Mouse (Mus musculus) ZHBTc4 (cell line): ENCODE results near the gene Nmt2.

Source experiments
- DNase-seq: peaks from one replicate; pipeline ENCODE4 v3.0.0-alpha.2; 2011; ENCODE audit warnings: low read depth, low spot score

The Nmt2 gene

DNA sequence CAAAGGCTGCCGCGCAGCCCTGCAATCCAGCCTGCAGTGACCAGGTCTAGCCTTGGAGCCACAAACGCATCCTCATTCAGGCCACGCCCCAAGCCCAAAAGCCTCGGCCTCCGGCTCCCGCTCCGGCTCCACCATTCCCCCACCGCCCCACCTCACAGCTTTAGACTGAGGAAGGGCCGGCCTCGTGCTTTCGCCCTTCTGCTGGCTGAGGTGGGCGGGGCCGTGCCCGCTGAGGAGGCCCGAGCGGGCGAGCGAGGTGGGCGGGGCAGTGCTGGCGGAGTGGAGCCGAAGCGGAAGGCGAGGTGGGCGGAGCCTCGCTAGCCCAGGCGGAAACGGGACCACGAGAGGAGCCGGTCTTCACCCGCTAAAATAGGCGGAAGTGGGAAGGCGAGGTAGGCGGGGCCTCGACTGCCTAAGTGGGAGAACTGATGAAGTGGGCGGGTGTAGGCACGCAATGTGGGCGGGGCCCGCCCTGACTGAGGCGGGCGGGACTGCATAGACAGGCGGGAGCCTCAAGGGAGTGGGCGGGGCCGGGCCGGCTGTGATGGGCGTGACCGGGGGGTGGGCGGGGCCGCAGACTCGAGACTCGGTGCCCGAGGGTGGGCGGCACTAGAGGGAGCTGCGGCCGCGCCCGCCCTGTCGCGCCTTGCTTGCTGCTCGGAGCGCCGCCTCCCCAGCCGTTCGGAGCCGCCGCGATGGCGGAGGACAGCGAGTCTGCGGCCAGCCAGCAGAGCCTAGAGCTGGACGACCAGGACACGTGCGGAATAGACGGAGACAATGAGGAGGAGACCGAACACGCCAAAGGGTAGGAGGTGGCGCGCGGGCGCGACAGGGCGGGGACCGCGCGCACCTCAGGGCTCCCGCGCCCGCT, at the start of gene Nmt2:
Nmt2 (plus strand) TSS at position 611 of the 871 bp plus-strand sequence.
- DNase-seq: peak; percentile 100

GRCm38 (mm10) chr2:3239255-3239654, 44.8 kb upstream of the Nmt2 start:
- no peak for DNase-seq

- no peak for DNase-seq
Measured at GRCm38 (mm10) chr2:3244251-3244650, 39.8 kb upstream of the Nmt2 start.

DNA sequence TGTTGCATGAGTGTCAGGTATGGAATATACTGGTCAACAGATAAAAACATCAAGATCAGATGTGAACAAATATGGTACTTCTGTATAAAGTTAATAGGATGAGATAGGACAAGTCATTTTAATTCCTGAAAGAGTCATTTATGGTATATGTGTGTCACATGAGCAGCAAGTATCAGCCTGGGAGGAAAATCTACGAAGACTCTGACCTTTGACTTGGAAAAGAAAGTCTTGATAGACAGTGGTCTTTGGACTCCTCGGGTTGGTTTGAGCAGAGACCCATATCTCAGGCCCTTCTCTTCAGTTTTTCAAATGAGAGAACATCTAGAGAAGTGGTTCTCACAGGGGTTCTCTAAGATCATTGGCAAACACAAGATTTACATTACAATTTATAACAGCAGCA, 32.7 kb upstream of the Nmt2 start:
- no peak for DNase-seq

DNA sequence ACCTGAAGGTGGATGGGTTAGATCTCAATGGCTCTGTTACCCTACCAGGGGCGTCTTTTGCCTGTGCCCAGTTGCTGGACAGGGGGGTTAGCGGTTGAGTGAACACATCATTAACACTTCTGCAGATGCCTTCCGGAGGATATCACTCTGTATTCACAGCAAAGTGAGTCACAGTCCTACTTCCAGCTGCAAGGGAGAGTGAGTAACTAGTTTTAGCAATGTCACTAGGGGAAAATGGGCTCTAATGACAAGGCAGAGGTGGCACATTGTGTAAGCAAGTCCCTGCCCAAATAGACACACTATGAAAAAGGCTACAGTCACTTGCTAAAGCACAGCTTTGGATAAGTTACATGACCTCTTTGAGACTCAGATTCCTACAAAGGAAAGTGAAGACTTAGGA, 17.5 kb upstream of the Nmt2 start:
- no peak for DNase-seq

DNA sequence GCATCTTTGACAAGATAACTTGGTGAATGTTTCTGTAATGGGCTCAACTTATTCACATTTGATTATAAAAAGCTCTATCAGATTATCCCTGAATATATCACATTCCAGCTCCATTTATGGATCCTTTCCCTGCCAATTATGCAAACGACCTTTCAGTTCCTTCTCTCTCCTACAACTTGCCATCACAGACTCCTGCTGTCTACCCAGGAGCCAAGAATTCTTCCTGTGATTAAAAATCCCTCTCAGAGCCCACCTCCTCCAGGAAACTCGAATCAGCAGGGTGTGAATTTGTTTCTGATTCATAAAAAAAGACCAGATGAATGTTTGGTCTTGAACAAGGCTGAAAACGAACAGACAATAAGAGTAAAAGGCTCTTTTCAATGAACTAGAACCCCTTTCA, 16.1 kb upstream of the Nmt2 start:
- DNase-seq: no peak

- DNase-seq: no peak
Measured at GRCm38 (mm10) chr2:3273349-3273748, 10.7 kb upstream of the Nmt2 start.

- DNase-seq: no peak
Measured at GRCm38 (mm10) chr2:3276106-3276505, 7.9 kb upstream of the Nmt2 start.

DNA sequence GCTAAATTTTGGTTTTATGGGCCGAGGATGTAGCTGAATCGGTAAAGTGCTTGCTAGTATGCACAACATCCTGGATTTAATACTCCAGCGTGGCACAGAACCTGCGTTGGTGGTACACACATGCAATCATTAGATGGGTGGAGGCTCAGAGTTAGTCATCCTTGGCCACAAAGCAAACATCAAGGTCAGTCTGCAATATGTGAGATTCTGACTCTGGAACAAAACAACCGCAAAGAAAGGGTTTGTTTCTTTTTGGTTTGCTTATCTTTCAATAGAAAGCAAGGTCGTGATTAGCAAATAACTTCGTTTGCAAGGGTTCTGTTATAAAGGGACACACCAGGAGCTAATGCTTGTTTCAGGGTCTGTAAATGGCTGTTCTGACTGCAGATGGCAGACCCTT, 6.5 kb upstream of the Nmt2 start:
- no peak for DNase-seq

DNA sequence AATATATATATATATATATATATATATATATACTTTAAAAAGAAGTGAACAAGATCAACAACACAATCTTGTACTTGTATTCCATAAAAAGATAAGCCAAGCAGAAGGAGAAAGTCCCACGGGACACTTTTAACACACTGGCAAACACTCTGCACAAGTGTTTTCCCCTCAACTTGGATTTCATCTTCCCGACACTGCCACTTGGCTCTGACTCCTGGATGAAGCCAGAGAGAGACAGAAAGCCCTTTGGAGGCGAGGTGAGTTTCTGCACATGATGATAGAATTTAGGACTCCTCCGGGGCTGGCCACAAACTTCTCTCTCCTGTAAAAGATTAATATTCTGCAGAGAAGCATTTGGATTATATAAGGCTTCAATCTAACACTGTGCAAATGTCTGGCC, 2.7 kb upstream of the Nmt2 start:
- no peak for DNase-seq

- DNase-seq: peak; percentile 11
Measured at GRCm38 (mm10) chr2:3282866-3283601, 978 bp upstream of the Nmt2 start.

- DNase-seq: peak; percentile 89
Measured at GRCm38 (mm10) chr2:3284473-3285180, 615 bp downstream of the Nmt2 start.

DNA sequence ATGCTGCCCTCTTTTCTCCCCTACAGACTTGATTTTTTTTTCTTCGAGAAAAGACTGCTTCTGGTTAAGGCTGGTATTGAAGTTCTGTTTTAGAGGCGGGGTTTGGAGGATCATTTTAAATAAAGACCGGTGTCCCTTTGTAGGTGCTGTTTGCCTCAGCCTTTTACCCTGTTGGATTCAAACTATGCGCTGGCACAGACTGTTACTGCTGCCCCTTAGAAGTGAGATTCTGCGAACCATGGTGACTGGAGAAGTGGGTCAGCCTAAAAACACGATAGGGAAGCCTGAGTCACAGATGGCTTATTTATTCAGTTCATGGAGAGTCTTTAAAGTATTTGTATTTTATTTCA, 1.1 kb downstream of the Nmt2 start:
- DNase-seq: no peak

DNA sequence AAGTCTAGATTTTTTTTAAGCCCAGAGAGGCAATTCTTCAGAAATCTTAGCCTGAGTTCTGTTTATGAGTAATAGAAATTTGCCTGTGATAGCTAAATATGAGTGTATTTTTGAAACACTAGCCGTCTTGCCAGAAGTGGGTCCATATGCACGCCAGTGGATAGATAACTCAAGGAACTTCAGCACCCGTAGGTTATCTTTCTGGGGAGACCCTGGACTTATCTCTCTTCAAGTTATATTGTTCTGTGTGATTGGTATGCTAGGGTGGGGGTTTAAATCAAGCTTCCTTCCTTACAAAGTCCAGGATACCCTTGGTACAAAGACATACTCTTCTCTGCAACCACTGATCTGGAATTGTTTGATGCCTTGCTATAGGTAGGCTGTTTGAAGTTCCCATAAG, 1.7 kb downstream of the Nmt2 start:
- DNase-seq: no peak

- DNase-seq: no peak
Measured at GRCm38 (mm10) chr2:3286243-3286642, 2.2 kb downstream of the Nmt2 start.

- DNase-seq: no peak
Measured at GRCm38 (mm10) chr2:3289581-3289980, 5.6 kb downstream of the Nmt2 start.

DNA sequence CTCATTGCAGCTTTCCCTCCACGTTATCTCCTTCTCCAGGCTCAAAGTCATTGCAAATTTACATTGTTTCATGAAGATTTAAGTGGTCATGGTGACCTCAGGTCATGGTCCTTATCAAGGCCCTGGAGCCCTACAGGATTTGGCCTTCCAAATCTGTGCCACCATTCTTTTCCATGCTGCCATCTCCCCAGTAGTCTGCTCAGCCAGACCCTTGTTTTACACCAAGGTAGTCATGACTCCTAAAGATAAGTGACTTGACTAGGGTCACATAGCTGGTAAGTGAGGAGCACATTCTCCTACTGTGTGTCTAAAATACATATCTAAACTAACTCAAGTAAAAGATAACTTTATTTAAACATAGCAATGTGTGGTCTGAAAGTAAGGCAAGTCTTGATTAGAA, 8.2 kb downstream of the Nmt2 start:
- DNase-seq: no peak

DNA sequence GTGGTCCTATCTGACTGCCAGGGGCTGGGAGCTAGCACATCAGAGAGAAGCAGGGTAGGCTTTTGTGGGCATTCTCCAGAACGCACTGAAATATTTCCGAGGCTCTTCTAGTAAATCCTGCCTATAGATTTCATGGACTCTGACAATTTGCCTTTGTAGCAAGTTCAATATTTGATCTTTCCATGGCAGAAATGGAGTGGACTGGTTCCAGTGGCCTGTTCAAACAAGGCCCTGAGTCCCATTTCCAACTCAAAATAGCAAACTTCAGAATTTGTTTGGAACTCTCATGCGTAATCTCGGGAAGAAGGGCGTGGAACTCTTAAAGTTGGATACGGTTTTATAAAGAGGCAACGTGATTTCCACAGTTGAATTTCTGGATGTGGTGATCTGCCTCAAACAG, 11.8 kb downstream of the Nmt2 start:
- no peak for DNase-seq

GRCm38 (mm10) chr2:3305426-3306025, 21.5 kb downstream of the Nmt2 start:
- DNase-seq: no peak

- DNase-seq: no peak
Measured at GRCm38 (mm10) chr2:3323132-3323531, 39.1 kb downstream of the Nmt2 start.

DNA sequence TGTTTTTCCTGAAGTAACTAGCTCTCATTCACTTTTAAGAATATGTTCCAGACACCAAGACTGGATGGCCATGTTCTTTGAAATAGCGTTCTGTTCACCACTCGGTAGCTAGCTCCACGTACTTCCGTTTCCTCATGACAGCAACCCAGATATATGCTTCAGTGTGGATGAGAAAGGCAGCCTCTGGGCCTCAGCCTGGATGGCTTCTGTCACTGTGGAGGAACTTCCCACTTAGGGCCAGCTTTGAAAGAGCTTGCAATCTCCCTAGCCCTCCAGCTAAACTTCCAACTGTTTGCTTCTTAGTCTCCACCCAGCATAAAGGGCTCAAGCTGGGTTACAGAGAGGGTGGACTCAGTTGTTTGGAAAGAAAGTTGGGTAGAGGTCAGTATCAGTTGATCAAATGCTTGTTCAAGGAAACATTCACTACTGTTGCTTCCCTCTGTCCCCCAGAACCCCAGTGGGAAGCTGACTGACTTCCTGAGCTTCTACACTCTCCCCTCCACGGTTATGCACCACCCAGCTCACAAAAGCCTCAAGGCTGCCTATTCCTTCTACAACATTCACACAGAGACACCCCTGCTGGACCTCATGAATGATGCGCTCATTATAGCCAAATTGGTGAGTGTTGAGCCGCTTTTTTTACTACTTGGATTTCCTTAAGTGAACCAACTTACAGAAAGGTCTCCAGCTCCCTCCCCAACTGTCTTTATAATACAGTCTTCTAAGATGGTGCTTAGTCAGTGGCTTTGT, 40.5 kb downstream of the Nmt2 start:
- no peak for DNase-seq
